Mouse (Mus musculus) midbrain, embryonic 15.5 days (tissue): Measurements from ENCODE around the gene Mif. TPM values are rescaled to one million over a fixed set of nuclear protein-coding genes. Genes with fewer than 3 reads are reported as not detected.

Experiments used
- ATAC-seq: fragments of 200-750 bp; cut with Nextera tagmentation; replicated peaks from 2 replicates; pipeline ENCODE4 v1.8.0; 2017; ENCODE audit warnings: moderate TSS enrichment
- H3K27ac ChIP-seq: fragments of 300-500 bp; sonication (generic); 2 replicates; pipeline ENCODE4 v1.5.1; 2015; ENCODE audit warnings: mild to moderate bottlenecking, inconsistent platforms
- H3K27me3 ChIP-seq: fragments of 300-500 bp; sonication (generic); replicated peaks from 2 replicates; pipeline ENCODE4 v1.6.1; 2015; ENCODE audit warnings: inconsistent platforms
- H3K36me3 ChIP-seq: fragments of 300-500 bp; sonication (generic); replicated peaks from 2 replicates; pipeline ENCODE4 v1.6.1; 2015; ENCODE audit warnings: inconsistent platforms
- H3K4me1 ChIP-seq: fragments of 300-500 bp; sonication (generic); 2 replicates; pipeline ENCODE4 v1.6.1; 2015; ENCODE audit warnings: inconsistent platforms
- H3K4me2 ChIP-seq: fragments of 300-500 bp; sonication (generic); 2 replicates; pipeline ENCODE4 v1.6.1; 2015; ENCODE audit warnings: inconsistent platforms, mild to moderate bottlenecking, moderate library complexity
- H3K4me3 ChIP-seq: fragments of 300-500 bp; sonication (generic); 2 replicates; pipeline ENCODE4 v1.5.1; 2015; ENCODE audit warnings: mild to moderate bottlenecking, inconsistent platforms
- H3K9ac ChIP-seq: fragments of 300-500 bp; sonication (generic); 2 replicates; pipeline ENCODE4 v1.6.1; 2015; ENCODE audit warnings: mild to moderate bottlenecking, inconsistent platforms
- H3K9me3 ChIP-seq: fragments of 300-500 bp; sonication (generic); 2 replicates; pipeline ENCODE4 v1.6.1; 2016; ENCODE audit warnings: inconsistent platforms
- WGBS: fragments of 180-500 bp; shearing (Covaris S2); methylation state at CpG from one replicate; pipeline ENCODE4 v1.1.7; 2015; ENCODE audit warnings: mixed read lengths; 5-methylcytosine and 5-hydroxymethylcytosine counted together
- polyA plus RNA-seq: library from polyadenylated mRNA; unstranded; fragments of >200 nt; fragmentation: Nextera tagmentation; extraction: Ambion mirVana; gene quantifications from 2 replicates; pipeline ENCODE4 v1.2.1, GENCODE M21; 2015

The Mif gene
- polyA plus RNA-seq, 1 experiment from 2014 or later: 1,455 TPM

GRCm38 (mm10) chr10:75832272-75832895, 27.7 kb downstream of the Mif start:
- H3K9ac ChIP-seq: no peak overlapping the region
- H3K9me3 ChIP-seq: no peaks in the 10 kb centered on the region
- peaks cover 26% of the 10 kb centered on the region for H3K27me3 ChIP-seq
- peaks cover 18% of the 10 kb centered on the region for H3K4me1 ChIP-seq
- H3K4me2 ChIP-seq: no peak overlapping the region
- no peak for ATAC-seq
- 72% methylated on average over 13 of the region's 13 CpGs for WGBS
- no peak overlapping the region for H3K4me3 ChIP-seq
- H3K36me3 ChIP-seq: no peaks in the 10 kb centered on the region
- H3K27ac ChIP-seq: no peak overlapping the region

GRCm38 (mm10) chr10:75830275-75830670, 29.8 kb downstream of the Mif start:
- H3K4me2 ChIP-seq: no peak overlapping the region
- 83% methylated on average over 2 of the region's 2 CpGs for WGBS
- H3K9ac ChIP-seq: no peak overlapping the region
- H3K4me1 ChIP-seq: peaks cover 12% of the 10 kb centered on the region
- no peak for ATAC-seq
- H3K36me3 ChIP-seq: no peaks in the 10 kb centered on the region
- no peaks in the 10 kb centered on the region for H3K9me3 ChIP-seq
- peaks cover 26% of the 10 kb centered on the region for H3K27me3 ChIP-seq
- no peak overlapping the region for H3K27ac ChIP-seq
- no peak overlapping the region for H3K4me3 ChIP-seq

GRCm38 (mm10) chr10:75829529-75830274, 30.3 kb downstream of the Mif start:
- WGBS: 72% methylated on average over 2 of the region's 2 CpGs

GRCm38 (mm10) chr10:75828500-75828931, 31.5 kb downstream of the Mif start:
- Histone ChIP-seq H3K9me3 (no peaks in the 10 kb centered on the region), H3K4me1 (no peaks in the 10 kb centered on the region), H3K27me3 (peaks cover 10% of the 10 kb centered on the region), H3K4me2 (no peak overlapping the region), H3K27ac (no peak overlapping the region), H3K4me3 (no peak overlapping the region), H3K36me3 (no peaks in the 10 kb centered on the region), H3K9ac (no peak overlapping the region)
- peak; percentile 33 for ATAC-seq

More at GRCm38 (mm10) chr10:75829529-75830274, 30.3 kb downstream of the Mif start:
- H3K36me3 ChIP-seq: no peaks in the 10 kb centered on the region
- H3K4me2 ChIP-seq: no peak overlapping the region
- peaks cover 22% of the 10 kb centered on the region for H3K27me3 ChIP-seq
- no peak for ATAC-seq
- no peaks in the 10 kb centered on the region for H3K9me3 ChIP-seq
- peaks cover 8% of the 10 kb centered on the region for H3K4me1 ChIP-seq
- no peak overlapping the region for H3K9ac ChIP-seq
- H3K4me3 ChIP-seq: no peak overlapping the region
- no peak overlapping the region for H3K27ac ChIP-seq

GRCm38 (mm10) chr10:75827668-75828360, 32.2 kb downstream of the Mif start:
- Histone ChIP-seq H3K9ac (no peak overlapping the region), H3K27me3 (peaks cover 5% of the 10 kb centered on the region; the same call in 1 of the 2 replicates), H3K27ac (no peak overlapping the region), H3K4me3 (no peak overlapping the region), H3K4me1 (no peaks in the 10 kb centered on the region), H3K36me3 (no peaks in the 10 kb centered on the region), H3K4me2 (no peak overlapping the region), H3K9me3 (no peaks in the 10 kb centered on the region)
- 93% methylated on average over 4 of the region's 4 CpGs for WGBS
- no peak for ATAC-seq

GRCm38 (mm10) chr10:75824530-75824929, 35.5 kb downstream of the Mif start:
- Histone ChIP-seq H3K27me3 (no peaks in the 10 kb centered on the region), H3K27ac (no peak overlapping the region), H3K9ac (no peak overlapping the region), H3K4me3 (no peak overlapping the region), H3K36me3 (no peaks in the 10 kb centered on the region), H3K4me2 (no peak overlapping the region), H3K4me1 (no peaks in the 10 kb centered on the region), H3K9me3 (no peaks in the 10 kb centered on the region)
- ATAC-seq: no peak
- WGBS: 87% methylated on average over 4 of the region's 4 CpGs

GRCm38 (mm10) chr10:75823782-75824181, 36.3 kb downstream of the Mif start:
- Histone ChIP-seq H3K4me1 (no peaks in the 10 kb centered on the region), H3K27ac (no peak overlapping the region), H3K4me2 (no peak overlapping the region), H3K4me3 (no peak overlapping the region), H3K36me3 (no peaks in the 10 kb centered on the region), H3K9me3 (no peaks in the 10 kb centered on the region), H3K27me3 (no peaks in the 10 kb centered on the region), H3K9ac (no peak overlapping the region)
- WGBS: 88% methylated on average over 1 of the region's 1 CpGs
- ATAC-seq: no peak

- no peak within 1 kb of the TSS for H3K9ac ChIP-seq
- H3K27me3 ChIP-seq: no peaks in the 10 kb centered on the region
- H3K4me3 ChIP-seq: no peak within 1 kb of the TSS
- no peak within 1 kb of the TSS for H3K4me2 ChIP-seq
- H3K4me1 ChIP-seq: no peaks in the 10 kb centered on the region
- WGBS: 97% methylated on average over 2 of the region's 2 CpGs
- H3K36me3 ChIP-seq: no peaks in the 10 kb centered on the region
- ATAC-seq: no peak
- H3K9me3 ChIP-seq: no peaks in the 10 kb centered on the region
- H3K27ac ChIP-seq: no peak within 1 kb of the TSS
Observed at GRCm38 (mm10) chr10:75822443-75822842, 37.6 kb downstream of the Mif start, which contains the start of gene Gstt4. Gene Gstt4 (minus strand): TSS chr10:75822543.

GRCm38 (mm10) chr10:75819882-75820281, 40.2 kb downstream of the Mif start:
- Histone ChIP-seq H3K27ac (no peak overlapping the region), H3K27me3 (no peaks in the 10 kb centered on the region), H3K36me3 (no peaks in the 10 kb centered on the region), H3K4me1 (no peaks in the 10 kb centered on the region), H3K4me3 (no peak overlapping the region), H3K9ac (no peak overlapping the region), H3K4me2 (no peak overlapping the region), H3K9me3 (no peaks in the 10 kb centered on the region)
- 90% methylated on average over 5 of the region's 5 CpGs for WGBS
- no peak for ATAC-seq

- WGBS: 68% methylated on average over 10 of the region's 10 CpGs
- no peak for ATAC-seq
Observed at GRCm38 (mm10) chr10:75818641-75819040, 41.4 kb downstream of the Mif start.

More at GRCm38 (mm10) chr10:75818641-75819040, 41.4 kb downstream of the Mif start:
- Histone ChIP-seq H3K9ac (no peak overlapping the region), H3K4me1 (no peaks in the 10 kb centered on the region), H3K4me3 (no peak overlapping the region), H3K4me2 (no peak overlapping the region), H3K27ac (no peak overlapping the region), H3K36me3 (no peaks in the 10 kb centered on the region), H3K9me3 (no peaks in the 10 kb centered on the region), H3K27me3 (no peaks in the 10 kb centered on the region)
